Mouse (Mus musculus) myocyte (in vitro differentiated cells): ENCODE measurements at regions not wholly inside any gene's neighbourhood (a gene's known extent, or its start where the extent isn't known, plus 50 kb on each side); places are given as distances from the start of the nearest gene placed in this dataset.

Experiments used
- CEBPB ChIP-seq: IDR thresholded peaks from 2 replicates; pipeline ENCODE4 v1.6.1; 2011; ENCODE audit warnings: mild to moderate bottlenecking, moderate library complexity; ENCODE audit not compliant: poor library complexity, insufficient read depth, severe bottlenecking
- E2F4 ChIP-seq: IDR thresholded peaks from one replicate; pipeline ENCODE4 v1.6.1; 2011; ENCODE audit warnings: mild to moderate bottlenecking, control low read depth, moderate library complexity; ENCODE audit not compliant: insufficient read depth
- MAX ChIP-seq: IDR thresholded peaks from one replicate; pipeline ENCODE4 v1.6.1; 2011; ENCODE audit warnings: low read depth, mild to moderate bottlenecking, control low read depth
- MYOD1 ChIP-seq, 3 experiments: IDR thresholded peaks; one replicate each; pipeline ENCODE4 v1.6.1; 2011; ENCODE audit warnings: control low read depth in 2 of 3, low read depth in 2 of 3, mild to moderate bottlenecking in 2 of 3, moderate library complexity in 1 of 3; ENCODE audit not compliant: insufficient read length in 2 of 3, control insufficient read depth in 1 of 3
- POLR2A ChIP-seq: IDR thresholded peaks from one replicate; pipeline ENCODE4 v1.6.1; 2011; ENCODE audit warnings: low read depth, mild to moderate bottlenecking, control low read depth, moderate library complexity; ENCODE audit not compliant: insufficient read length
- SRF ChIP-seq: IDR thresholded peaks from one replicate; pipeline ENCODE4 v1.6.1; 2011; ENCODE audit warnings: low read depth; ENCODE audit not compliant: control insufficient read depth, insufficient read length
- TCF3 ChIP-seq: IDR thresholded peaks from one replicate; pipeline ENCODE4 v1.6.1; 2011; ENCODE audit warnings: low read depth, control low read depth; ENCODE audit not compliant: insufficient read length

DNA sequence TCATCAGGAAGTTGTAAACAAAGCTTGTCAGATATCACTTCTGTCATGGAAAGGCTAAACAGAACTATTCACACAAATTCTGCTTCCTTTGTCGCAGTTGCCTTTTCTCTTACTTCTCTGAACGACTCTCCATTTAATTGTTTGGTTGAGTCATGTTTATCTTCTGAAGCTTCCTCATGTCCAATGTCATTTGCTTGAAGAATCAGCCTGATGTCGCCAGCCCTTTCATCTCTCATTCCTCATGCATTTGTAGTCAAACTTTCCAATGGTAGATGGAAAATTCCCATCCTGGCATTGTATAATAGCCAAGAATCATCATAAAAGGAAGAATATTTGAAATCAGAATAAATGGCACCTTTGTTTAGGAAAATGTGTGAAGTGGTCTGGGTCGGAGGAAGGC is 225.6 kb upstream of the Pde3a start:
- TF ChIP-seq POLR2A: no peak
- no peak for TF ChIP-seq E2F4
- no peak for TF ChIP-seq MAX
- no peak for TF ChIP-seq SRF
- TF ChIP-seq MYOD1 (IDR thresholded peaks at IDR 0.05; ENCODE audit: control insufficient read depth in 1 of 3, insufficient read length in 2 of 3, low read depth in 2 of 3): no peak
- TF ChIP-seq CEBPB: no peak
- no peak for TF ChIP-seq TCF3
